Mouse (Mus musculus): ENCODE results near the gene Top2a.

Gene Top2a

DNA sequence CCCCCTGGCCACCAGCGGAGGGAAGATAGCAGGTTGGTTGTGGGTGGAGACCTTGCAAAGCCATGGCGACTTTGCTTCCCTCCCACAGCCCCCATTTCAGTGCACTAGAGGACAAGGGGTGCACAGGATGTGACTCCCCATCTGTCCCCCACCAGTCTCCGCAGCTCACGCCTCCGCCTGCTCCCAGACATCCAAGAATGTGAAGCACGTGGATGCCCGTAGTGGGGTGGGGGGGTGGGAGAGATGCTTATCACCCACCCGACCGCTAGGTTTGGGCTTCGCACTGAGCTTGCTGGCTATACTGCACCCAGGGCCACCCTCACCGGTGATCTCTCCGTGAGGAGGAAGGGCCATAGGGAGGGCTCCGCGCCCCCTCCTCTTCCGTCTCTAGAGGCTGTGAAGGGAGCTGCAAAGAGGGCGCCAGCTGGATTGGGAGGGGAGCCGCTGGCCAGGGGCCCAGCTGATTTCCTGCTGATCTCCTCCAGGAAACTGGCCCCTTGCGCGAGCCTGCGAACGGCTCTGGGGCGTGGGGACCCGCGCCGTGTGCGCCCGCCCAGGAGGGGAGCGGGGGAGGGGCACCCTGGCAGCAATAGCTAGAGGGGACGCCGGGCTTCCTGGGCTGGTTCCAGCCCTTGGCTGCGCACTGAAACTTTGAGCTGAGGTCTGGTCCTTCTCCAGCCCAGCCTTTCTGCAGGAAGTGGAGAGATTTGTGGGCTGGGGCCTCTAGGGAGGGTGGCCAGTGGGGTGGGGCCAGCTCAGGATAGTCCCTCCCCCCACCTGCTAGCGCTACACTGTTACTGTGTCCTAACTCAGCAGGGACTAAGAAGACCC is 60.6 kb downstream of the Top2a start:
- peak; percentile 89 for DNase-seq

DNA sequence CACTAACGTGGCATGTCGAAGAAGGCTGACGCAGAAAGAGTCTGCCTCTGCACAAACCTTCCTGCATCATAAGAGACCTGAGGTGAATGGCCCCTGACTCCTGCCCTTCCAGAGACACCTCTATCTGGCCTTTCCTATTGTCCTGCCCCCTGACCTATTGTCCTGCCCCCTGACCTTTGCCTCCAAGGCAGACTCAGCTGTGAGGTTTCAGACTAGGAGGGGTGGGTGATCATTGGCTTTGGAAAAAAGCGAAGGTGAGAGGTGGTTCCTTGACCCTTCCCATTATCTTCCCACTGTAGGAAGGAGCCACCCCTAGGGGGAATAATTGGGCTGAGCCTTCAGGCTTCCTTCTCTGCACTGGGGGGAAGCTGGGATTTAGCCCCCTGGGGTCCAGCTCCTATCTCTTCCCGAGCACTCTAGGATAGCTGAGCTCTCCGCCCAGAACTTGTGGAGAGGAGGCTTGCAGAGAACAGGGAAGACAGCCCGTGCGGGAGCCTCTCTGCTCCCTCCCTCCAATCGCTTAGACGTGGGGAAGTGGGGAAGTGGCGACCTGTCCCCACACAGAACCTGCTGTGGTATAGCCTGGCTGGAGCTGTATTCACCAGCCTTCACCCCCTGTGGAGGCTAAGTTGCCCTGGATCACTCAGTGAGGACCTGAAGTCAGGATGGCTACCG is 61.4 kb downstream of the Top2a start:
- peak; percentile 35 for DNase-seq

DNA sequence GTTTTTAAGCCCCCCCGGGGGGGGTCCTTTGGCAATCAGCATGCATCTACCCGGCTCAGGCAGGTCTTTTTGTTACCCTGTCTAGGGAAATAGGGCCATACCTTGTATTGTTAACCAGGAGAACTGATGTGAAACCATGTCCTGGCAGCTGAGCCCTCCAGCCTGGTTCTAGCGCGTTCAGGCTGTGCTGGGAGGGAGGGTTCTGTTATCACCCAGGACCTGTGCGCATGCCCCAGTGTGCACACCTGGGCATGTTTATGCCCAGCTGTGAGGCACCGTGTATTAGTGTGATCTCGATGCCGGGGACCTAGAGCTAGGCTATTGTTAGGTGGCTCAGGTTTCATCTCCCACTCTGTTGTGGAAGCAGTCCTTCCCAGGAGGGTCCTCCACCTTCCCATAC is 62.2 kb downstream of the Top2a start:
- peak; percentile 28 for DNase-seq

DNA sequence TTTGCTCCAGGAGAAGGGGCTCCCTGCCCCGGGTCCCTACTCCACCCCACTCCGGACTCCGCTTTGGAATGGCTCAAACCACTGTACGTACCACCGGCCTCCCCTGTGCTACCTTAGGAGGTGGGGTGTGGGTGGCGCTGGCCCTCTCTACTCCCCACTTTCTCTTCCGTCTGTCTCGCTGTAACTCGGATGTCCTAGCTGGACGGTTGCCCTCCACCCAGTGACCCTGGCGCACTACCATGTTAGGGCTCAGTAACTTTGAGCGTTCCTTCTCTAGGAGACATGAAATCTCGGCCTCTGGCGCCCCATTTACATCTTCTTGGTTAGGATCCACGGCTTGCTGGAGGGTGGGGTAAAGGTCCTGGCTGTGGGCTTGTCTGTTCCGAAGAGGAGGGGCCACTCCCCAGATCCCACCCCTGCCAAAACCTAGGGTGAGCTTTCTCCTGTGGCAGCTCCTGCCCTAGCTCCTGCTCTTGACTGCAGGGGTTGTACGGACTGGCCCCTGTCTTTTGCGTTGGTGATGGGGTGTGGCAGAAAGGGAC is 62.9 kb downstream of the Top2a start:
- peak; percentile 68 for DNase-seq

DNA sequence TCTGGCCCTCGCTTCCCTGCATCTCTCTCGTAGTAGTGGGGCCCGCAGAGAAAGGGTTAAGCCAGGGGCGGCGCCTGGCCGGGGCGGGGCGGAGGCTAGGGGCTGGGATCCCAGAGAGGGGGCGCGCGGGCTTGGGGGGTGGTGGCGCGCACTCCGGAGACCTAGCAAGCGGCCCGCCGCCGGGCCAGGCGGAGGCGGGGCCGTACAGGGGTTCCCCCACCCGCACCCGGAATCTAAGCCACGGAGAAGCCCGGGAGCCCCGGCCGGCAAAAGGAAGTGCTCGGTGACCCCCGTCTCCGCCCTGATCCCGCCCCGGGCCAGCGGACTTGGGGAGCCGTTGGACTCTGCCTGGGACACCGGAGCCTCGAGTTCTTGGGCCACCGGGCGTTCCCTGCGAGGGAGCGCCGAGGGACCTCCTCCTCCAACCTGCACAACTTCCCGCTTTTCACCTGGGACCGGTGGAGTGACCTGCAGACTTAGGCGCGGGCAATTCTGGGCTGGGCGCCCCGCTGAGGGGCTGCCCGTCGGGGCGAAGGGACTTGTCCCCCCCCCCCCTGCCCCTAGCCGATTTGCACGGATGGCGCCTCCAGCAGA is 63.6 kb downstream of the Top2a start:
- peak; percentile 65 for DNase-seq

GRCm38 (mm10) chr11:98959437-98960312 is 64.3 kb downstream of the Top2a start:
- DNase-seq: peak; percentile 89

DNA sequence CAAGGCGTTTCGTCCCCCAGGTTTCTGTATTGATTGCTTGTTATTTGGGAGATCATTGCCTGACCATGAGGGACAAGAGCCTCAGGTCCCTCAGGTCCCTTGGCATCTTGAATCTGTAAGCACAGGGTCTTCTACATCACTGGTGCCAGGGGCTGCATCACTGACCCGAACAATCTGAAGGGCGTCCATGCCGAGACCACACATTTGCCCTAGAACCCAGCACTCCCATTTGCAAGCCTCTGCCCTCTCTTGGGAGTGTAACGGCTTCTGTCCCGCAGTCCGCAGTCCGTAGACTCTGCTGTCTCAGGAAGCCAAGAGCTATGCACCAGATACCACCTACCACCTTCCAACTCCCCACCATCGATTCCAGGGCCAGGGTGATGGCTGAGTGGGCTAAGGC is 67.6 kb downstream of the Top2a start:
- no peak for DNase-seq

DNA sequence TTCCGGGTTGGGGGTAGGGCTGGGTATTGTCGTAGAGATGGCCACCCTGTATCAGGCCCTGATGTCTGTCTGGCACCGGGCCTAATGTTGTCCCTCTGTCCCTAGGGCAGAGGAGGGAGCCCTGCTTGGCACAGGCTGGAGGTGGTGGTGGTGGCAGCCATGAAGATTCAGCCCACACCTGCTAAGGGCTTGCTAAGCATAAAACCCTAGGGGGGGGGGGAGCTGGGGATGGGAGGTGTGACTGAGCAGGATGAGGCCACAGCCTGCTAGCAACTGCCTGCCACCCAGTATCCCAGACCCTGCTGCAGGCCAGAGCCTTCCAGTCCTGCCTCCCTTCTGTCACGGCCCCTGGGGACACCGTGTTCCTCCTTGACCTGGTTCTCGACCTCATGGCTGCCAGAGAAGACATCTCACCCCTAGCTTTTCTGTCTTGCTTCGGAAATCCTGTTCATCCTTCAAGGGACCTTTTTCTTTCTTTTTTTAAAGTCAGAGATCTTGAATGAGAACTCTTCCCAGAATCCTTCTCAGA is 68.2 kb downstream of the Top2a start:
- DNase-seq: no peak

- DNase-seq: no peak
Observed at GRCm38 (mm10) chr11:98954801-98955706, 68.9 kb downstream of the Top2a start.

DNA sequence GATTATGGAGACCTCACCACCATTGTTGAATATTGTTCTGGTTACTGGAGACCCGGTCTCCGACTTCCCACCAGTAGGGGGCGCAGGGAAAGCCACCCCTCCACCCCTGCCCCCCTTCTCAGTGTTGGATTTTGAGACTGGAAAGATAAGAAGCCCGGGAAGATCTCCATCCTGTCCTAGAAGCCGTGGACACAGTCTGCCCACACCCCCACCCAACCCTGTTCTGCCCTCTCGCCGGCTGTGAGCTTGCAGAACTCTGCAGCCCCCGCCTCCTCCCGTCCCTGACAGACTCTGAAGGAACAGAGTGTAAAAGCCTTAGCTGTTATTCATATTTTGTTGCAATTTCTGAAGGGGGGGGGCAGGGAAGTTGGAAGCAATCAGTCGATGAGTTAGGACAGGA is 69.6 kb downstream of the Top2a start:
- DNase-seq: peak; percentile 68

GRCm38 (mm10) chr11:98953835-98954320 is 70.1 kb downstream of the Top2a start:
- DNase-seq: no peak

GRCm38 (mm10) chr11:98953361-98953760 is 70.6 kb downstream of the Top2a start:
- DNase-seq: no peak

DNA sequence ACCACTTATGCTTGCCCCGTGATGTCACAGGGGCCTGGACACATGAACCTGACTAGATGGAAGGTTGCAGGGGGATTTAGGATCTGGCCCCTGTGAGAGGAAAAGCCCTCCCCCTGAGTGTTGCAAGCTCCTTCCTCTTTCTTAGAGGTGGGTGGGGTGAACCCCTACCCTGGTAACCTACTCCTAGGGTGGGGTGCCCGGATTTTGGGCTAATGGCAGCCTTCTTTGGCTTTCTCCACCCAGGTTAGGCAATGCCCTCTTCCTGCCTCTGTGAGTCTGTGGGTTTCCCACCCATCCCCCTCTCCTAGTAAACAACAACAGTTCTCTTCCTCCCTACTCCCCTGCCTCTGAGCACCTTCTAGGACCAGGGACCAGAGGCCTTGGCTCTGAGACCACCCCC is 71.3 kb downstream of the Top2a start:
- DNase-seq: no peak

GRCm38 (mm10) chr11:98952111-98952510 is 71.9 kb downstream of the Top2a start:
- no peak for DNase-seq

GRCm38 (mm10) chr11:98951026-98951906 is 72.7 kb downstream of the Top2a start:
- DNase-seq: peak; percentile 97

DNA sequence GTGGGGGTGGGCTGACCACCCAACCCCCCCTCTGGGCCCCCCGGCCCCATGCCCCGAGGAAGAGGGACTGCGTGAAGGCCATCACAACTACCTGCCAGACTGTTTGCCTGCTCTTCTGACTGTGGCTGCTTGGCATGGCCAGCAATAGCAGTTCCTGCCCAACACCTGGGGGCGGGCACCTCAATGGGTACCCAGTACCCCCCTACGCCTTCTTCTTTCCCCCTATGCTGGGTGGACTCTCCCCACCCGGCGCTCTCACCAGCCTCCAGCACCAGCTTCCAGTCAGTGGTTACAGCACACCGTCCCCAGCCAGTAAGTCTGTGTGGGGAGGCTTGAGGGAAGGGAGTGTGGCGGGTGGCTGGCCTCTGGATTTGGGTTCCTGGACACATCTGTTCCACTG is 73.5 kb downstream of the Top2a start:
- DNase-seq: no peak

DNA sequence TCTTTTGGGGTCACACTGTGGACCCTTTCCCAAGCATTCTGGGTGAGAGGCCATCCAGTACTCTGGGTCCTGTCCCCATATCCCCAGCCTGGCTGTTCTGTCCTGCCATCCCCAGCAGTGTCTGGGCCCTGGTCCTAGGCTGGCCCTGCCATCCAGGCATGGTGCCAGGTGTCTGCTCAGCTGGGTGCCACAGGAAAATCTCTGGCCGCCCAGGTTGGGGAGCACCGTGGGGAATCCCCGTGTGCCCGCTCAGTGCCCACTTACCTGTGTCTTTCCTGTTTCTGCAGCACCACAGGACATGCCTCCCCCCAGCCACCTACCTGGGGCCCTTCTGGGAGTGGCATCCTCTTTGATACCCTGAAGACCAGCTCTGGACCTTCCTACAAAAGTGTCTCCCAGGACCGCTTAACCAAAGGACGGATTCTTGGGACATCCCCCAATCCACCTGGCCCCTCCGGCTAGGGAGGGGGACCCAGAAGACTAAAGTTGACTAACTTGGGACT is 74.0 kb downstream of the Top2a start:
- DNase-seq: peak; percentile 81

- DNase-seq: no peak
Observed at GRCm38 (mm10) chr11:98949242-98949957, 74.6 kb downstream of the Top2a start.

DNA sequence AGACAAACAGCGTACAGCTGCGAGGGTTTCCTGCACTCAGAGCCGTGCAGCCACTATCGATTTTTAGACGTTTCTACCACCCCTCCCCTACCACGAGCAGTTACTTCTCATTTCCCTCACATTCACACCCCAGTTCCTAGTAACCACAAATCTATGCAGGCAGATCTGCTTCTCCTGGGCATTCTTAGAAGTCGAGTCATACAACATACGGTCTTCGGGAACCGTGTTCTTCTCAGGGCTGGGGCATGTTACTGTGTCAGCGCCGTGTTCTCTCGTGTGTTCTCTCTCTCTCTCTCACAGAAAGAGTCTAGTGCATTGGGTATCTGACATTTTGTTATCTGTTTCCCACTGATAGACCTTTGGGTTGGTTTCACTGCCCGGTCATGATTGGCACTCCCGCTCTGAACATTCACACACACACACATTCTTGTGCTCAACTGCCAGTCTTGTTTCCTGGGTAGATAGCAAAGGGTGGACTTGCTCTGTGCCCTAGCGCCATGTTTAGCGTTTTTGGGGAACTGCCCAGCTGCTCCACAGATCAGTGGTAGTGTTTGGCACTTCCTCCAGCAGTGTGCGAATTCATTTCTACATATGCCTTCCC is 75.9 kb downstream of the Top2a start:
- no peak for DNase-seq
